Mouse (Mus musculus): Measurements from ENCODE around the gene Myt1. TPM values are rescaled to one million over a fixed set of nuclear protein-coding genes. Genes with fewer than 3 reads are reported as not detected.

Gene Myt1
- polyA plus RNA-seq, 1 experiment: 0.04 TPM

DNA sequence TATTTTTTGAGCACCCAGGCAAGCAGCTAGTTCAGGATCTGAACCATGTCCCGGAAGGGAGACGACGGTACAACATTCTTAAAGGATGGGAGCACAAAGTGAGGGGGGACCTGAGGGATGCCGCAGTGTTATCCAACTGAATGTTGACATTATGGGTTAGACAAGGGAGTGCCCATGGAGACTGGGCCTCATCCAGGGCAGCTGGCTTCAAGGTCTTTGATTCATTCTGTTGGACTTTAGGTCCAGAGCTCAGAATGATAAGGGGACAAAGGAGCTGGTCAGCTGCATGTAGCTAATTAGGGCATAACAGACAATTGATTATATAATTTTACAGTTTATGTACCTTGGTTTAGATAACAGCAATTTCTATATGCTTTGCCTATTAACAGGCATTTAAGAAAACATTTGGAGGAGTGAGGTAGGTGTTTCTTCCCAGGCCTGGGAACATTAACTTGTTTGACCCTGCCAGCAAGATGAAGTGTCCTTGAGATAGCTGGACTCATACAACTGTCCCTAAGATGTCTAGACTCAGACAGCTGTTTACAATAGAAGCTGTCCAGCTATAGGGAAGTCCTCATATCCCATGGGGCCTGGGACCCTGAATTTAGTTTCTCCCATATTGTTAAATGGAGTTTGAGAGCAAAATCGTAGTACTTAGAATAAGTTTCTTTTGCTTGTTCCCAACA lies 82.7 kb downstream of the Myt1 start:
- no peak for DNase-seq
- WGBS: 96% methylated on average over 5 of the region's 5 CpGs
- no peak for TF ChIP-seq POLR2A (IDR thresholded peaks at IDR 0.05; ENCODE audit: control insufficient read depth, extremely low read depth, insufficient read depth, low read length, poor library complexity)
- no peak for TF ChIP-seq CTCF (IDR thresholded peaks at IDR 0.05; ENCODE audit: borderline replicate concordance, control insufficient read depth, extremely low read depth, insufficient read depth, low read length, poor library complexity)
- Histone ChIP-seq H3K4me1 (replicated peaks; ENCODE audit: control insufficient read depth, insufficient read depth, low read length) (no peaks in the 10 kb centered on the region), H3K27ac (ENCODE audit: control insufficient read depth, insufficient read depth, low read length) (no peak overlapping the region), H3K4me3 (ENCODE audit: control insufficient read depth, insufficient read depth, low read length) (no peak overlapping the region), H3K27me3 (ENCODE audit: control insufficient read depth, insufficient read depth, low read length) (no peaks in the 10 kb centered on the region), H3K36me3 (ENCODE audit: control insufficient read depth, insufficient read depth, low read length) (peaks cover 65% of the 10 kb centered on the region)

DNA sequence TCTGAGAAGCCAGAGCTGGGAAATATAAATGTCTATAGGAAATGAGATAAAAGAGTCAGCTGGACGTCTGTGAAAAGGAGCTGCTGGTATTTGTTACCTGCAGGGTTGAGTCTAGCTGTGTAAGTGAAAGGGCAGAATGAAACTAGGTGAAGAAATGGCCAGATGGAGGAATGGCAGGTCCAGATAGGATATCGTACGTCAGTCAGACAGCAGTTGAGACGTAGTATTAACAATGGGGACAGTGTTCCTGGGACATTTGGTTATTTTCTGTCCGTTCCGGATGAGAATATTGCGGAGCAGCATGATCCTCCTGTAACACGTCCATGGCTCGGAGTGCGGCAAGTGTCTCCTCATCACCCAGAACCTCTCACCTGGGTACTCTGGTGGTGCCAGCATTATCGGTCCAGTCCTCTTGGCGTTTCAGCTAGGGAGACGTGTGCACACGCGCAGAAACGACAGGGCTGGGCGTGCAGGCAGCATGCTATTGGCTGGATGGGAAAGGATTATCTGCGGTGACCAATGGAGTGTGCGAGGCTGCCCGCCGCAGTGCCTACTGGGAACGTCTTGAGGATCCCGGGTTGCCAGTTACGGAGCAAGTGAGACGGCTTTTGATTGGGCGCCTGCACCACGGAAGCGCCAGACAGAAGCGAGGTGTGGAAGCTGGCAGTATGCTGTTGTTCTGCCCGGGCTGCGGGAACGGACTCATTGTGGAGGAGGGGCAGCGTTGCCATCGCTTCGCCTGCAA lies 100.8 kb downstream of the Myt1 start, which contains the start of gene Polr3k:
Gene Polr3k, plus strand, starts transcription at position 547 of the 745 bp plus-strand sequence.
- peak within 1 kb of the TSS; percentile 74 for H3K4me3 ChIP-seq (ENCODE audit: control insufficient read depth, insufficient read depth, low read length)
- TF ChIP-seq CTCF (IDR thresholded peaks at IDR 0.05; ENCODE audit: borderline replicate concordance, control insufficient read depth, extremely low read depth, insufficient read depth, low read length, poor library complexity) (no peak), POLR2A (IDR thresholded peaks at IDR 0.05; ENCODE audit: control insufficient read depth, extremely low read depth, insufficient read depth, low read length, poor library complexity) (peak; percentile 71)
- 0 out of 2 replicates have a peak within 1 kb of the TSS, but pooled peaks have one; percentile 1 for H3K27ac ChIP-seq (ENCODE audit: control insufficient read depth, insufficient read depth, low read length)
- peaks cover 7% of the 10 kb centered on the region for H3K36me3 ChIP-seq (ENCODE audit: control insufficient read depth, insufficient read depth, low read length)
- no peaks in the 10 kb centered on the region for H3K4me1 ChIP-seq (replicated peaks; ENCODE audit: control insufficient read depth, insufficient read depth, low read length)
- under 1% methylated on average over 35 of the region's 35 CpGs for WGBS
- H3K27me3 ChIP-seq (ENCODE audit: control insufficient read depth, insufficient read depth, low read length): no peaks in the 10 kb centered on the region
- peak; percentile 92 for DNase-seq

DNA sequence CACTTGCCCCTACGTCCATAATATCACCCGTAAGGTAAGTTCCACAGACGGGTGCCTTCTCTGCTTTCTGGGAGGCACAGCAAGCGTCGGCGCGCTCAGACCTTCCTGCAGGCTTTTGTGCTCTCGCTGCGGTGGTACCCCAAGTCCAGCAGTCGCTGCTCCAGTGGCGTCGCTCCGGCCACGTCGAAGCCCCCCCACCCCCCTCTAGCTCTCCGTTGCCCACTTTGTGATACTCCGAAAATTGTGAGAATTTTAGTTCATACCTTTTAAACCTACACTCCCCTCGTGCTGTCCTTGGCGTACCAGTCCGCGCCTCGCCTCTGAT lies 101.4 kb downstream of the Myt1 start:
- H3K27ac ChIP-seq (ENCODE audit: control insufficient read depth, insufficient read depth, low read length): 0 out of 2 replicates have a peak overlapping the region, but pooled peaks have one; percentile 1
- no peaks in the 10 kb centered on the region for H3K27me3 ChIP-seq (ENCODE audit: control insufficient read depth, insufficient read depth, low read length)
- H3K4me3 ChIP-seq (ENCODE audit: control insufficient read depth, insufficient read depth, low read length): peak overlapping the region; percentile 74
- no peaks in the 10 kb centered on the region for H3K4me1 ChIP-seq (replicated peaks; ENCODE audit: control insufficient read depth, insufficient read depth, low read length)
- no peak for DNase-seq
- TF ChIP-seq CTCF (IDR thresholded peaks at IDR 0.05; ENCODE audit: borderline replicate concordance, control insufficient read depth, extremely low read depth, insufficient read depth, low read length, poor library complexity) (no peak), POLR2A (IDR thresholded peaks at IDR 0.05; ENCODE audit: control insufficient read depth, extremely low read depth, insufficient read depth, low read length, poor library complexity) (no peak)
- WGBS: under 1% methylated on average over 22 of the region's 22 CpGs
- peaks cover 9% of the 10 kb centered on the region for H3K36me3 ChIP-seq (ENCODE audit: control insufficient read depth, insufficient read depth, low read length)

DNA sequence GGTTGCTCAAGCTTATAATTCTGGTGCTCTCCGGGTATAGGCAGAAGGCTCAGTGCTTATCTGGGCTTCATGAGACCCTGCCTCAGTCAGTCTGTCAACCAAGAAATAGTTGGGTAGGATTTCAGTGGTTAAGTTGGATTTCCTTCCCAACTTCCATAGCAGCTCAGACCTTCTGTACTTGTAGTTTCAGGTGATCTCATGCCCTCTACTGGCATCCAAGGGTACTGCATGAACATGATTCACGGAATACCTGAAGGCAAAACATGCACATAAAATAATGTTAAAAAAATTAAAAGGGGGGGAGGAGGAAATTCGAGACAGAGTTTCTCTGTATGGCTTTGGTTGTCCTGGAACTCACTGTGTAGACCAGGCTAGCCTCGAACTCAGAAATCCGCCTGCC lies 103.8 kb downstream of the Myt1 start:
- Histone ChIP-seq H3K36me3 (ENCODE audit: control insufficient read depth, insufficient read depth, low read length) (peaks cover 21% of the 10 kb centered on the region), H3K4me1 (replicated peaks; ENCODE audit: control insufficient read depth, insufficient read depth, low read length) (no peaks in the 10 kb centered on the region), H3K27me3 (ENCODE audit: control insufficient read depth, insufficient read depth, low read length) (no peaks in the 10 kb centered on the region), H3K27ac (ENCODE audit: control insufficient read depth, insufficient read depth, low read length) (no peak overlapping the region), H3K4me3 (ENCODE audit: control insufficient read depth, insufficient read depth, low read length) (no peak overlapping the region)
- DNase-seq: peak; percentile 71
- WGBS: 56% methylated on average over 5 of the region's 5 CpGs
- TF ChIP-seq POLR2A (IDR thresholded peaks at IDR 0.05; ENCODE audit: control insufficient read depth, extremely low read depth, insufficient read depth, low read length, poor library complexity) (no peak), CTCF (IDR thresholded peaks at IDR 0.05; ENCODE audit: borderline replicate concordance, control insufficient read depth, extremely low read depth, insufficient read depth, low read length, poor library complexity) (no peak)

DNA sequence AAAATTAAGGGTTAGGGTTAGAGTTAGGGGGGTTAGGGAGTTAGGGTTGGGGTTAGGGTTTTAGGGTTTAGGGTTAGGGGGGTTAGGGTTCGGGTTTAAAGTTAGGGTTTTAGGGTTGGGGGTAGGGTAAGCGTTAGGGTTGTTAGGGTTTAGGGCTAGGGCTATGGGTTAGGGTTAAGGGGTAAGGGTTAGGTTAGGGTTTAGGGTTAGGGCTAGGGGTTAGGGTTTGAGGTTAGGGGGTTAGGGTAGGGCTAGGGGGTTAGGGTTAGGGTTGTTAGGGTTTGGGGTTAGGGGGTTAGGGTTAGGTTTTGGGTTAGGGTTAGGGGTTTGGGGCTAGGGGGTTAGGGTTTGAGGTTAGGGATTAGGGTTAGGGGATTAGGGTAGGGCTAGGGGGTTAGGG lies 107.9 kb downstream of the Myt1 start:
- H3K4me1 ChIP-seq (replicated peaks; ENCODE audit: control insufficient read depth, insufficient read depth, low read length): no peaks in the 10 kb centered on the region
- H3K27ac ChIP-seq (ENCODE audit: control insufficient read depth, insufficient read depth, low read length): no peak overlapping the region
- TF ChIP-seq CTCF (IDR thresholded peaks at IDR 0.05; ENCODE audit: borderline replicate concordance, control insufficient read depth, extremely low read depth, insufficient read depth, low read length, poor library complexity) (no peak), POLR2A (IDR thresholded peaks at IDR 0.05; ENCODE audit: control insufficient read depth, extremely low read depth, insufficient read depth, low read length, poor library complexity) (no peak)
- H3K27me3 ChIP-seq (ENCODE audit: control insufficient read depth, insufficient read depth, low read length): no peaks in the 10 kb centered on the region
- DNase-seq: no peak
- H3K4me3 ChIP-seq (ENCODE audit: control insufficient read depth, insufficient read depth, low read length): no peak overlapping the region
- WGBS: 95% methylated on average over 2 of the region's 2 CpGs
- H3K36me3 ChIP-seq (ENCODE audit: control insufficient read depth, insufficient read depth, low read length): peaks cover 21% of the 10 kb centered on the region

Other genes with a start within 250 kb of the Myt1 start
- 140 and 146 TPM in 2 replicates for gene Dnajc5, start 242.8 kb upstream of the Myt1 start, polyA plus RNA-seq (2012; rRNA removed)
- 266 and 327 TPM in 2 replicates for gene Uckl1, start 178.4 kb upstream of the Myt1 start, polyA plus RNA-seq (2012; rRNA removed)
- gene Prpf6, start 171.5 kb upstream of the Myt1 start, polyA plus RNA-seq (2012; rRNA removed): 22.2 and 22.5 TPM in 2 replicates
- gene Zfp512b, start 170.5 kb upstream of the Myt1 start, polyA plus RNA-seq (2012; rRNA removed): 87.6 and 89.1 TPM in 2 replicates
- 26.5 and 29.0 TPM in 2 replicates for gene Samd10, start 164.1 kb upstream of the Myt1 start, polyA plus RNA-seq (2012; rRNA removed)
- 0.57 and 1.0 TPM in 2 replicates for gene Gm29797, start 106.3 kb upstream of the Myt1 start, polyA plus RNA-seq (2012; rRNA removed)
- gene Sox18, start 91.7 kb upstream of the Myt1 start, polyA plus RNA-seq (2012; rRNA removed): 21.7 and 21.8 TPM in 2 replicates
- gene Tcea2, start 83.0 kb upstream of the Myt1 start, polyA plus RNA-seq (2012; rRNA removed): 9.0 and 13.8 TPM in 2 replicates
- gene Rgs19, start 69.4 kb upstream of the Myt1 start, polyA plus RNA-seq (2012; rRNA removed): 255 and 260 TPM in 2 replicates
- not detected in 2 replicates for gene Lkaaear1, start 64.9 kb upstream of the Myt1 start, polyA plus RNA-seq (2012; rRNA removed)
- 0.24 and 0.38 TPM in 2 replicates for gene Oprl1, start 48.3 kb upstream of the Myt1 start, polyA plus RNA-seq (2012; rRNA removed)
- 51.5 and 60.0 TPM in 2 replicates for gene Pcmtd2, start 74.5 kb downstream of the Myt1 start, polyA plus RNA-seq (2012; rRNA removed)
- 9.1 and 11.7 TPM in 2 replicates for gene Polr3k, start 101.0 kb downstream of the Myt1 start, polyA plus RNA-seq (2012; rRNA removed)
- not detected in 2 replicates for gene Gm14496, start 227.8 kb downstream of the Myt1 start, polyA plus RNA-seq (2012; rRNA removed)